Mouse (Mus musculus) gastrocnemius, postnatal 4 days (tissue): ENCODE measurements around the gene B3galt5. TPM values are rescaled to one million over a fixed set of nuclear protein-coding genes. Genes with fewer than 3 reads are reported as not detected.

Source experiments
- DNase-seq, 2 experiments: peaks; one replicate each; pipeline ENCODE4 v3.0.0; 2021 to 2022; ENCODE audit warnings: low spot score in 2 of 2, mixed read lengths in 2 of 2
- total RNA-seq, 2 experiments: library from RNA; stranded (reverse); gene quantifications; 2 replicates each; pipeline ENCODE4 v1.2.3; 2021

B3galt5 gene
- total RNA-seq, 2 experiments from 2014 or later = 0.10 to 0.23 TPM

GRCm38 (mm10) chr16:96341269-96341668 lies 105.7 kb downstream of the B3galt5 start:
- peak in 1 of 2 experiments; percentile 23 for DNase-seq

GRCm38 (mm10) chr16:96341945-96342344 lies 106.3 kb downstream of the B3galt5 start:
- DNase-seq = no peak

GRCm38 (mm10) chr16:96345117-96345516 lies 109.5 kb downstream of the B3galt5 start:
- peak; percentile 35 to 72 for DNase-seq

- DNase-seq = no peak
Measured at GRCm38 (mm10) chr16:96348070-96348469, 112.5 kb downstream of the B3galt5 start.

GRCm38 (mm10) chr16:96348766-96349165 lies 113.2 kb downstream of the B3galt5 start:
- no peak for DNase-seq

GRCm38 (mm10) chr16:96351520-96351919 lies 115.9 kb downstream of the B3galt5 start:
- no peak for DNase-seq

GRCm38 (mm10) chr16:96353296-96353896 lies 117.8 kb downstream of the B3galt5 start:
- DNase-seq = no peak

- DNase-seq = no peak
Measured at GRCm38 (mm10) chr16:96353996-96354395, 118.4 kb downstream of the B3galt5 start.

- DNase-seq = peak in 1 of 2 experiments; percentile 40
Measured at GRCm38 (mm10) chr16:96357903-96358302, 122.3 kb downstream of the B3galt5 start.

GRCm38 (mm10) chr16:96361305-96362124 lies 125.9 kb downstream of the B3galt5 start:
- no peak for DNase-seq

- no peak for DNase-seq
Measured at GRCm38 (mm10) chr16:96362873-96363272, 127.3 kb downstream of the B3galt5 start.

GRCm38 (mm10) chr16:96363277-96363676 lies 127.7 kb downstream of the B3galt5 start:
- no peak for DNase-seq

GRCm38 (mm10) chr16:96364870-96365269 lies 129.3 kb downstream of the B3galt5 start:
- no peak for DNase-seq

Other genes starting within 250 kb of the B3galt5 start
- 10 to 100 TPM; 22.2 to 24.6 TPM for gene Psmg1, start 244.8 kb upstream of the B3galt5 start, total RNA-seq
- gene Brwd1, start 153.3 kb upstream of the B3galt5 start, total RNA-seq = 100 to 1,000 TPM; 118 to 133 TPM
- 100 to 1,000 TPM; 172 to 185 TPM for gene Hmgn1, start 108.1 kb upstream of the B3galt5 start, total RNA-seq
- 10 to 100 TPM; 14.0 to 18.1 TPM for gene Wrb, start 90.4 kb upstream of the B3galt5 start, total RNA-seq
- gene Lca5l, start 43.5 kb upstream of the B3galt5 start, total RNA-seq = 1 to 10 TPM; 1.6 to 2.0 TPM
- 100 to 1,000 TPM; 439 to 518 TPM for gene Sh3bgr, start 35.4 kb upstream of the B3galt5 start, total RNA-seq
- not detected for gene Itgb2l, start 207.8 kb downstream of the B3galt5 start, total RNA-seq
- gene Pcp4, start 231.8 kb downstream of the B3galt5 start, total RNA-seq = not detected